Mouse (Mus musculus) thymus, adult 2 months (tissue): ENCODE results near the gene Galnt10.

Experiments used
- CTCF ChIP-seq: fragments of 200-500 bp; IDR thresholded peaks from 2 replicates; pipeline ENCODE4 v1.5.1; 2012; ENCODE audit warnings: mild to moderate bottlenecking, control low read depth, low read length, moderate library complexity, borderline replicate concordance; ENCODE audit not compliant: control insufficient read depth, poor library complexity, insufficient read depth; ENCODE audit errors: extremely low read depth
- POLR2A ChIP-seq: fragments of 200-500 bp; IDR thresholded peaks from 2 replicates; pipeline ENCODE4 v1.6.1; 2012; ENCODE audit warnings: mild to moderate bottlenecking, low read length, control low read depth, moderate library complexity; ENCODE audit not compliant: control insufficient read depth, poor library complexity, insufficient read depth; ENCODE audit errors: extremely low read depth

- TF ChIP-seq CTCF (peak; percentile 80; the same call in 1 of the 2 replicates), POLR2A (no peak)
Observed at GRCm38 (mm10) chr11:57778349-57778748, 133.1 kb downstream of the Galnt10 start.
